Mouse (Mus musculus) splenic B cell, adult 2 months (primary cell): ENCODE results near the gene Stat4.

ENCODE experiments used
- DNase-seq: peaks from one replicate; pipeline ENCODE4 v3.0.0-alpha.2; 2011; ENCODE audit warnings: low read depth, low spot score
- H3K27me3 ChIP-seq: 2 replicates; pipeline ENCODE4 v1.6.1; 2012; ENCODE audit warnings: mild to moderate bottlenecking, low read length, moderate library complexity, mixed read lengths; ENCODE audit not compliant: control insufficient read depth, poor library complexity, insufficient read depth, severe bottlenecking
- H3K36me3 ChIP-seq: 2 replicates; pipeline ENCODE4 v1.6.1; 2012; ENCODE audit warnings: mild to moderate bottlenecking, low read length, moderate library complexity, mixed read lengths; ENCODE audit not compliant: control insufficient read depth, poor library complexity, insufficient read depth, severe bottlenecking

Stat4 gene

GRCm38 (mm10) chr1:52151166-52151565, 164.2 kb downstream of the Stat4 start:
- Histone ChIP-seq H3K36me3 (peaks cover 29% of the 10 kb centered on the region), H3K27me3 (no peaks in the 10 kb centered on the region)
- no peak for DNase-seq

GRCm38 (mm10) chr1:52152369-52152768, 165.4 kb downstream of the Stat4 start:
- Histone ChIP-seq H3K27me3 (no peaks in the 10 kb centered on the region), H3K36me3 (peaks cover 35% of the 10 kb centered on the region)
- DNase-seq, result no peak

GRCm38 (mm10) chr1:52152936-52153335, 166.0 kb downstream of the Stat4 start:
- Histone ChIP-seq H3K27me3 (no peaks in the 10 kb centered on the region), H3K36me3 (peaks cover 36% of the 10 kb centered on the region)
- DNase-seq, result no peak

GRCm38 (mm10) chr1:52154890-52155289, 167.9 kb downstream of the Stat4 start:
- peaks cover 33% of the 10 kb centered on the region for H3K36me3 ChIP-seq
- H3K27me3 ChIP-seq, result no peaks in the 10 kb centered on the region
- no peak for DNase-seq

- H3K27me3 ChIP-seq, result no peaks in the 10 kb centered on the region
- DNase-seq, result no peak
Observed at GRCm38 (mm10) chr1:52156351-52156750, 169.4 kb downstream of the Stat4 start.

More at GRCm38 (mm10) chr1:52156351-52156750, 169.4 kb downstream of the Stat4 start:
- peaks cover 34% of the 10 kb centered on the region for H3K36me3 ChIP-seq
